In the genomic region with DNA sequence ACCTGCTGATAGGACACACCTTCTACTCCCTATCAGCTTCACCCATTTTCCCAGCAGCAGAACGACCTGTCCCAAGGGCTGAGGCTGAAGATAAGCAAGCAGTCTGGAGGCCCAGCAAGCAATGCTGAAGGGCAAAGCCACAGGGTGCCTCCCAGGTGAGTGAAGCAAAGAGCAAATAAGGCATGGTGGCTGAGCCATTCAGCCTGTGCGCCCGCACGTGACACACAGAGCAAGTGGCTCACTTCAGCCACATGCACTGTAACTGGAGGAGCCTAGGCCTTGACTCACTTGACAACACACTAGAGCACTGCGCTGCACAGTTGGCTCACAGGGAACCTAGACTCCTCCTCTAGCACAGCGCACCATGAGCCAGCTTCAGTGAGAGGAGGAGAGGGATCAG, we compare ENCODE assay signal across 12 mouse cellular contexts. TPM values are rescaled to one million over a fixed set of nuclear protein-coding genes. Genes with fewer than 3 reads are reported as not detected.
A peak's percentile ranks its signal among the peaks of the same experiment; 100 is the strongest.
DNase-seq lines count a peak whose midpoint lies in the region; ATAC-seq lines count a peak whose summit lies in the region.
"Had no signal": no experiment of that assay in that cellular context is flagged by ENCODE, and none has a peak within 500 bp of the region (broad histone marks: within the 10 kb centered on the region; RNA-seq: fewer than 3 reads in every experiment).

No protein-coding gene starts in this region.

- WGBS in stomach, embryonic 16.5 days: 49% methylated on average over 6 of the region's 6 CpGs

- H3K4me2 ChIP-seq in stomach, embryonic 16.5 days (ENCODE audit: low read depth, low read length): peak overlapping the region; percentile 22; the same call in 1 of the 2 replicates
- H3K4me2 ChIP-seq: embryonic facial prominence, embryonic 13.5 days; neural tube, embryonic 12.5 days had no signal

- peak overlapping the region; percentile 5 for H3K4me3 ChIP-seq in megakaryocyte, embryonic 14.5 days (replicated peaks)
- no peak overlapping the region for H3K4me3 ChIP-seq in stomach, embryonic 16.5 days (replicated peaks; ENCODE audit: low read length)
- H3K4me3 ChIP-seq: embryonic facial prominence, embryonic 13.5 days; neural tube, embryonic 12.5 days had no signal

- no peak for ATAC-seq in megakaryocyte, adult 5-6 weeks (ENCODE audit: poor library complexity, severe bottlenecking)
- ATAC-seq in stomach, embryonic 16.5 days (ENCODE audit: insufficient read depth, low FRiP score): peak; percentile 95
- ATAC-seq: Patski had no signal

- intact Hi-C loops in gastrocnemius, postnatal 14 days (cut with DNase I; ENCODE audit: low total_unique reads): no loop called here

- H3K36me3 ChIP-seq in megakaryocyte, embryonic 14.5 days (replicated peaks; ENCODE audit: low read length): peaks cover 88% of the 10 kb centered on the region
- peaks cover 19% of the 10 kb centered on the region for H3K36me3 ChIP-seq in stomach, embryonic 16.5 days (ENCODE audit: control insufficient read depth, insufficient read depth, low read length)

- H3K27ac ChIP-seq in stomach, embryonic 16.5 days (ENCODE audit: low read length): peak overlapping the region; percentile 67
- H3K27ac ChIP-seq: embryonic facial prominence, embryonic 13.5 days; neural tube, embryonic 12.5 days had no signal

- H3K27me3 ChIP-seq in megakaryocyte, embryonic 14.5 days (replicated peaks): no peaks in the 10 kb centered on the region
- H3K27me3 ChIP-seq in stomach, embryonic 16.5 days (ENCODE audit: control insufficient read depth, insufficient read depth, low read length): no peaks in the 10 kb centered on the region
- H3K27me3 ChIP-seq: embryonic facial prominence, embryonic 13.5 days; neural tube, embryonic 12.5 days; Patski had no signal

- H3K9ac ChIP-seq in stomach, embryonic 16.5 days (ENCODE audit: low read length): no peak overlapping the region
- H3K9ac ChIP-seq: embryonic facial prominence, embryonic 13.5 days; neural tube, embryonic 12.5 days had no signal

- peak; percentile 43 for DNase-seq in adrenal gland, postnatal 14 days
- no peak for DNase-seq in adrenal gland, postnatal 4 days (ENCODE audit: low spot score in 2 of 2)
- DNase-seq in lung, adult 18-20 months: peak; percentile 87 to 93
- DNase-seq in layer of hippocampus, adult 11-12 months (ENCODE audit: low spot score): no peak
- no peak for DNase-seq in gastrocnemius, postnatal 14 days
- DNase-seq: right cerebral cortex, postnatal 4 days had no signal

- no peaks in the 10 kb centered on the region for H3K9me3 ChIP-seq in megakaryocyte, embryonic 14.5 days
- H3K9me3 ChIP-seq in stomach, embryonic 16.5 days (replicated peaks; ENCODE audit: control insufficient read depth, low read length): no peaks in the 10 kb centered on the region
- H3K9me3 ChIP-seq: embryonic facial prominence, embryonic 13.5 days; neural tube, embryonic 12.5 days had no signal

- H3K4me1 ChIP-seq in megakaryocyte, embryonic 14.5 days: peaks cover 81% of the 10 kb centered on the region
- peaks cover 55% of the 10 kb centered on the region for H3K4me1 ChIP-seq in stomach, embryonic 16.5 days (ENCODE audit: control insufficient read depth, insufficient read depth, low read length)

RNA-seq across cellular contexts. Expression of gene Pik3r1, which starts 14.4 kb away (rescaled TPM):
- total RNA-seq in adrenal gland, postnatal 14 days (2021): 109 and 110 TPM in 2 replicates
- total RNA-seq in adrenal gland, postnatal 4 days (2021): 100 to 1,000 TPM; 122 to 130 TPM
- 3.9 and 4.2 TPM in 2 replicates for polyA plus RNA-seq in megakaryocyte, embryonic 14.5 days (2012; ENCODE audit: insufficient read depth, low replicate concordance)
- total RNA-seq in megakaryocyte, adult 5-6 weeks (2015): 67.7 and 93.8 TPM in 2 replicates
- total RNA-seq in megakaryocyte, adult 5-6 weeks (2017): 56.5 and 69.6 TPM in 2 replicates
- polyA plus RNA-seq in stomach, embryonic 16.5 days (2015; fragmentation: Nextera tagmentation; extraction: Ambion mirVana): 53.0 and 59.5 TPM in 2 replicates
- total RNA-seq in gastrocnemius, postnatal 14 days (2021): 10 to 100 TPM; 26.3 to 38.8 TPM

Comparison
In these comparisons a context has a peak if more than half of its experiments do, and no peak if none do; other contexts are left out.
1. DNase-seq: peak in adrenal gland, postnatal 14 days (single experiment) and lung, adult 18-20 months (2 of 2); none in adrenal gland, postnatal 4 days (0 of 2), layer of hippocampus, adult 11-12 months (single experiment) and gastrocnemius, postnatal 14 days (single experiment).